Mouse (Mus musculus) embryonic facial prominence, embryonic 10.5 days (tissue): ENCODE data around the gene Rccd1. TPM values are rescaled to one million over a fixed set of nuclear protein-coding genes. Genes with fewer than 3 reads are reported as not detected.

Experiments used
- DNase-seq: peaks from one replicate; pipeline ENCODE4 v3.0.0-alpha.2; 2017; ENCODE audit warnings: low spot score
- H3K27ac ChIP-seq: fragments of 300-500 bp; sonication (generic); replicated peaks from 2 replicates; pipeline ENCODE4 v1.5.1; 2016; ENCODE audit warnings: mild to moderate bottlenecking
- H3K27me3 ChIP-seq: fragments of 300-500 bp; sonication (generic); replicated peaks from 2 replicates; pipeline ENCODE4 v1.6.1; 2016; ENCODE audit warnings: low read depth, mild to moderate bottlenecking; ENCODE audit not compliant: poor library complexity, severe bottlenecking
- H3K36me3 ChIP-seq: fragments of 300-500 bp; sonication (generic); replicated peaks from 2 replicates; pipeline ENCODE4 v1.6.1; 2016; ENCODE audit warnings: mild to moderate bottlenecking, moderate library complexity
- H3K4me1 ChIP-seq: fragments of 300-500 bp; sonication (generic); 2 replicates; pipeline ENCODE4 v1.6.1; 2016
- H3K4me3 ChIP-seq: fragments of 300-500 bp; sonication (generic); 2 replicates; pipeline ENCODE4 v1.5.1; 2016; ENCODE audit warnings: mild to moderate bottlenecking, moderate library complexity
- H3K9me3 ChIP-seq: fragments of 300-500 bp; sonication (generic); 2 replicates; pipeline ENCODE4 v1.6.1; 2016; ENCODE audit warnings: mild to moderate bottlenecking
- WGBS: fragments of 180-500 bp; shearing (Covaris S2); methylation state at CpG from one replicate; pipeline ENCODE4 v1.1.7; 2016; 5-methylcytosine and 5-hydroxymethylcytosine counted together
- polyA plus RNA-seq: library from polyadenylated mRNA; unstranded; fragments of >200 nt; fragmentation: Nextera tagmentation; extraction: Ambion mirVana; gene quantifications from 2 replicates; pipeline ENCODE4 v1.2.1, GENCODE M21; 2016

Rccd1 gene
- polyA plus RNA-seq, 1 experiment from 2014 or later = 12.0 TPM

DNA sequence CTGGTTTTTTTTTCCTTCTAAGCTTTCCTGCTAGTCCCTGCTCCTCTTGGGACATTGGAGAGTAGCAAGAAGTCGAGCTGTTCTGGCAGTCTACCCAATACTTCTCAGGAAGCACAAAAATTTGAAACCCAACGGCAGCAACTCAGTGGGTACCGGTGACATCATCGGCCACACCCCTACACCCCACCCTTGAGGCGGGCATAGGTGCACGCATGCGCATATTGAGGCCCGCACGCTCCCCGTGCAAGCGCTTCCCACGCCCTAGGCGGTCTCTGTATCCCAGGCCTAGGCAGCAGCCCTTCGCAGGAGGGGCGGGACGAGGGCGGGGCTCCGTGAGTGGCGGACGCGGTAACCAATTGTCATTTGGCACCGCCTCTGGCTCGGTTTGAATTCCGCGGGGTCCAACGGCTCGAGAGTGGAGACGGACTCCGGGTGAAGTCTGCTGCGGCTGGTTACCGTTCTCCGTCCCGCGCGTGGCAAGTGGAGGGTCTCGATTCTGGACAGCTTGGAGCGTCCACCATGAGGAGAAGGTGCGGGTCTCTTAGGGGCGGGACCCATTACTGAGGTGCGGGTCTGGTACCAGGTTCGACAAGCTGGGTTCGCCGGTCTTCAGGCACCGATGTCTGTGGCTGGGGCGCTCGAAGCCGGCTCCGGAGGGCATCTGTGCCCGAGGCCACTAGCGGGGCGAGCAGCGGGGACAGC lies 30.0 kb downstream of the Rccd1 start, which contains the start of gene Prc1:
Gene Prc1, plus strand, starts transcription at position 389 of the 702 bp plus-strand sequence.
- Histone ChIP-seq H3K36me3 (peaks cover 54% of the 10 kb centered on the region), H3K27ac (peak within 1 kb of the TSS; percentile 93), H3K4me1 (peaks cover 32% of the 10 kb centered on the region), H3K27me3 (no peaks in the 10 kb centered on the region), H3K9me3 (no peaks in the 10 kb centered on the region), H3K4me3 (peak within 1 kb of the TSS; percentile 81)
- under 1% methylated on average over 52 of the region's 52 CpGs for WGBS
- DNase-seq = peak; percentile 100

DNA sequence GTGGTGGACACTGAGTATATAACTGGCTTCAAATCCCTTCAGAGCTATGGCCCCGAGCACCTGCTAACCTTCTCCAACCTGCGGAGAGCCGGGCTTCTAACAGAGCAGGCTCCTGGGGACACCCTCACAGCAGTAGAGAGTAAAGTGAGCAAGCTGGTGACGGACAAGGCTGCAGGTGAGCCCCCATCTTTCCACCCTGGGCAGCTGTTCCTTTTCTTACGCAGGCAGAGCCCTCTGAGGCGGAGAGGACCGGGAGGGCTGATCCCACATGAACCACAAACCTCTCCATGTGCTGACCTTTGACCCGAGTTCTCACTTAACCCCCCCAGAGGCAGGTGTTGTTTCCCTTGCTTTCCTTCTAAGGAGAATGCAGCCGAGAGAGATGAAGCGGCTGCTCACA lies 36.5 kb downstream of the Rccd1 start:
- H3K36me3 ChIP-seq = peaks cover 90% of the 10 kb centered on the region
- 80% methylated on average over 10 of the region's 10 CpGs for WGBS
- H3K27me3 ChIP-seq = no peaks in the 10 kb centered on the region
- no peak for DNase-seq
- no peaks in the 10 kb centered on the region for H3K4me1 ChIP-seq
- no peaks in the 10 kb centered on the region for H3K9me3 ChIP-seq
- no peak overlapping the region for H3K27ac ChIP-seq
- H3K4me3 ChIP-seq = no peak overlapping the region

DNA sequence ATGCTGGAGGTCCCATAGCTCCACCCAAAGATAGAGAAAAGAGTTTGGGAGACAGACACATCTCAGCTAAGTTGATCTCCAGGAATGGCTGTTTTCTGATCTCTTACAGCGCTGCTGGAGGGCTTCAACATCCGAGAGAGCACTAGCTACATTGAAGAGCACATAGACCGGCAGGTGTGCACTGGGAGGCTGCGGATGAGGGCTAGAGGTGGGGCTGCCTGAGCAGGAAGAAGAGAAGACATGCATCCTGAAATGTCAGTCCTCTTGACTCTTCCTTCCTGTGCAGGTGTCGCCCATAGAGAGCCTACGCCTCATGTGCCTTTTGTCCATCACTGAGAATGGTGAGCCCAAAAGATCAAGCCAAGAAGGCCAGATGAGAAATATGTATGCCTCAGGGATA lies 38.5 kb downstream of the Rccd1 start:
- WGBS = 94% methylated on average over 6 of the region's 6 CpGs
- Histone ChIP-seq H3K4me1 (no peaks in the 10 kb centered on the region), H3K36me3 (peaks cover 86% of the 10 kb centered on the region), H3K27ac (no peak overlapping the region), H3K27me3 (no peaks in the 10 kb centered on the region), H3K9me3 (no peaks in the 10 kb centered on the region), H3K4me3 (no peak overlapping the region)
- DNase-seq = no peak

DNA sequence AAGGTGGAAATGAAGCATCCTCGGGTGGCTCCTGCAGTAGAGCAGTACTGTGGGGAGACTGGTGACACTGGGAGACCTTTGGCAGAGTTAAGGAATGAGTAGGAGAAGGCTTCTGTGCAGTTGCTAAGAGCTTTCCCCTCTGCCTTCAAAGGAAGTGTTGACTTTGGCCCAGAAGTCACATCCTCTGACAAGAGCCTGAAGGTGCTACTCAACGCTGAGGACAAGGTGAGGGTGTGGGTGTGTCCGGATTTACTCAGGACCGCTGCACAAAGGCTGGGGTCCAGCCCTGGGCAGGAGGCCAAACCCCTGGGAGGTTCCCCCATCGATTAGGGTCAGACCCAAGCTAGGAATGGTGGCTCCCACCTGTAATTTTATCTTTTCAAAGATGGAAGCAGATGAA lies 39.9 kb downstream of the Rccd1 start:
- no peak overlapping the region for H3K27ac ChIP-seq
- H3K4me3 ChIP-seq = no peak overlapping the region
- H3K4me1 ChIP-seq = no peaks in the 10 kb centered on the region
- no peak for DNase-seq
- no peaks in the 10 kb centered on the region for H3K27me3 ChIP-seq
- peaks cover 86% of the 10 kb centered on the region for H3K36me3 ChIP-seq
- 95% methylated on average over 5 of the region's 5 CpGs for WGBS
- H3K9me3 ChIP-seq = no peaks in the 10 kb centered on the region

DNA sequence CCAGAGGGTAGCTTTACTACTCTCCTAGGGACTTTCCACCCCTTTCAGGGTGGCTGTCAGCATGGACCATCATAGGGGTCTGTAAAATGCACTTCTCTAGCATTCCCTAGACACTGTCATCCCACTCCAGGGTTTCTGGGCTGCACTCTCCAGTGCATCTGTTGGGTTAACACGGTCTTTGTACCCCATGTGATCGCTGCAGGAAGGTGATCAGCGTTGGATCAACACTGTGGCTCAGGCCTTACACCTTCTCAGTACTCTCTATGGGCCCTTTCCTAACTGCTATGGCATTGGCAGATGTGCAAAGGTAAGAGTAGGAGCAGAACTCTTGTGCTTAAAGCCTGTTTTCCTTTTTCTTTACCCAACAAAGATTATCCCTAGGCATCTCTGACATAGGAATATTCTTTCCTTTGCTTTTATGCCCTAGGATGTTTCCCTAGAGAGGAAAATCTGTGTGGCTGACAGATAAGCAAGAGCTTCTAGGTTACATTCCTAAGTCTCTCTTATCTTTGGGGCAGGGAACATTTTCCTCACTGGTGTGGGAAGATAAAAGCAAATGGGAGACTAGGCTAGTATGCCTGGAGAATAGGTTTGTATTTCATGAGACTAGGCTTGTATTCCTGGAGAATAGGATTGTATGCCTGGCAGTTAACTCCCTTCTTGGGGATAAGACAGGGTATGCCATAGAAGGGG lies 40.9 kb downstream of the Rccd1 start:
- H3K9me3 ChIP-seq = no peaks in the 10 kb centered on the region
- 89% methylated on average over 3 of the region's 3 CpGs for WGBS
- H3K36me3 ChIP-seq = peaks cover 89% of the 10 kb centered on the region
- no peak for DNase-seq
- no peak overlapping the region for H3K27ac ChIP-seq
- H3K27me3 ChIP-seq = no peaks in the 10 kb centered on the region
- H3K4me1 ChIP-seq = no peaks in the 10 kb centered on the region
- H3K4me3 ChIP-seq = no peak overlapping the region

DNA sequence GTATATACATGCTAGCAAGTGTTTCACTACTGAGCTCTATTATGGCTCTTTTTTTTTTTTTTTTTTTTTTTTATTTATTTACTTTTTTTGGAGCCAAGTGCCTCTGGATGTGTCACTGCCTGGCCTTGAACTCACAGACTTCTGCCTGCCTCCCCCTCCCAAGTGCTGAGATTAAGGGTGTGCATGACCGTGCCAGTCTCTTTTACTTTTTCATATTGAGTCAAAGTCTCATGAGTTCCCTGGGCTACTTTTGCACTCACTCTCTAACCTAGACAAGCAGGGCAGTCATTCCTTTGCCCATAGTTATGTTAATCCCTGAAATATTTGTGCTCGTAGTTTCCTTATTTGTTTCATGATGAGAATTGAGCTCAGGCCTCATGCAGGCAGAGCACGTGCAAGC lies 42.6 kb downstream of the Rccd1 start:
- no peak for DNase-seq
- Histone ChIP-seq H3K4me1 (no peaks in the 10 kb centered on the region), H3K36me3 (peaks cover 90% of the 10 kb centered on the region), H3K9me3 (no peaks in the 10 kb centered on the region), H3K27ac (no peak overlapping the region), H3K27me3 (no peaks in the 10 kb centered on the region), H3K4me3 (no peak overlapping the region)
- 92% methylated on average over 3 of the region's 3 CpGs for WGBS

DNA sequence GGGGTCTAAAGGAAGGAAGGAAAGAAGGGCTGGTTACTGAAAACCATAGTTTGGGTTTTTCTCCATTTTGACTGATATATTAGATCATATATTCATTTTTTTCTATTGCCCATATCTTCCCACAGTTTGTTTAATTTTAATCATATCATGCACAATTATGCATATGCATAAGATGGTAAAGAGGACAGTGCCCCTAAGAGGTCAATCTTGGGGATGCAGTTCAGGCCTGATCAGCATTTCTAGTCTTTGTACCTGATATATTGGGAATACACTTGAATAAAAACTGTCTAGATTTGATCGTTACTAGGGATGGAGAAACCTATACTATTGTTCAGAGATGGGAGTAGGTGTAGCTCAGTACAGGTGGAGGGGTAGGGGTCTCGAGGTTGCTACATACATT lies 43.3 kb downstream of the Rccd1 start:
- no peak for DNase-seq
- 88% methylated on average over 2 of the region's 2 CpGs for WGBS
- H3K36me3 ChIP-seq = peaks cover 90% of the 10 kb centered on the region
- no peaks in the 10 kb centered on the region for H3K27me3 ChIP-seq
- H3K9me3 ChIP-seq = no peaks in the 10 kb centered on the region
- H3K4me3 ChIP-seq = no peak overlapping the region
- no peak overlapping the region for H3K27ac ChIP-seq
- no peaks in the 10 kb centered on the region for H3K4me1 ChIP-seq

DNA sequence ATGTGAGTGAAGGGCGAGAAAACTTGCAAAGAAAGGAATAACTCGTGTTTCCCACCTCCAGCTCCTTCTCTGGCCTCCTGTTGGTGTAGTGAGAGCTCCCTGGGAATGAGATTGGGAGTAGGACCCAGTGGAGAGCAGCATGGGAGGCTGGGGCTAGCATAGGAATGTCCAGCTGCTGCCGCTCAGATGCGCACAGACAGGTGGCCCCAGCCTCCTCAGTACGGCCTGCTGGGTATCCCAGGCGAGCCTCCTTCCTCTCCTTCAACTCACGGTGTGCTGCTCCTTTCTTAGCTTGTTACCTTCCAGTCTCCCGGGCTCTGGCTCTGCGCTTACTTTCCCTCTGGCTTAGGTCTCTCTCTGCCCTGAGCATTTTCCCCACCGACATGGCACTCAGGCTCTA lies 44.2 kb downstream of the Rccd1 start:
- no peak overlapping the region for H3K27ac ChIP-seq
- H3K4me3 ChIP-seq = no peak overlapping the region
- no peak for DNase-seq
- no peaks in the 10 kb centered on the region for H3K4me1 ChIP-seq
- 85% methylated on average over 10 of the region's 10 CpGs for WGBS
- no peaks in the 10 kb centered on the region for H3K27me3 ChIP-seq
- H3K36me3 ChIP-seq = peaks cover 89% of the 10 kb centered on the region
- H3K9me3 ChIP-seq = peaks cover 3% of the 10 kb centered on the region

DNA sequence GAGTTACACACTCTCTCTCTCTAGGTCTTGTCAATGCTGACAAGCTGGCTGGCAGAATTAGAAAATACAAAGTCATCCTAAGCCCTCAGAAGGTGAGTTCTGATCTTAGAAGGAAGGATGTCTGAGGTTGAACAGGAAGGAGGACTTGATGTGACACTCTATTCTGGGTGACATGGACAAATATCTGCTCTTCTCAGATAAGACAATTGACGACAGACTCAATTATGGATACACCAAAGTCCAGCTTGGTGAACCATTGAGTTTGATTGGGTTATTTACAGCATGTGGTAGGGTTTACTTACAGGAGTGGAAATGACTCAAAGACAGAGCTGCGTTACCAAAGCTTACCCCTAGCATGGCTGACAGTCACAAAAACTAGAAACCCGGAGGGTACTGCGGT lies 47.9 kb downstream of the Rccd1 start:
- peaks cover 93% of the 10 kb centered on the region for H3K36me3 ChIP-seq
- no peaks in the 10 kb centered on the region for H3K27me3 ChIP-seq
- no peak overlapping the region for H3K27ac ChIP-seq
- no peak for DNase-seq
- 96% methylated on average over 4 of the region's 4 CpGs for WGBS
- peaks cover 17% of the 10 kb centered on the region for H3K9me3 ChIP-seq
- no peaks in the 10 kb centered on the region for H3K4me1 ChIP-seq
- H3K4me3 ChIP-seq = no peak overlapping the region

- WGBS = 93% methylated on average over 2 of the region's 2 CpGs
- H3K36me3 ChIP-seq = peaks cover 69% of the 10 kb centered on the region
- H3K4me1 ChIP-seq = peaks cover 20% of the 10 kb centered on the region
- no peak overlapping the region for H3K4me3 ChIP-seq
- no peak overlapping the region for H3K27ac ChIP-seq
- DNase-seq = no peak
- peaks cover 17% of the 10 kb centered on the region for H3K9me3 ChIP-seq
- H3K27me3 ChIP-seq = no peaks in the 10 kb centered on the region
These were observed 50.8 kb downstream of the Rccd1 start for GRCm38 (mm10) chr7:80273456-80273855.

GRCm38 (mm10) chr7:80269751-80270255 lies 54.5 kb downstream of the Rccd1 start:
- peak overlapping the region; percentile 92 for H3K4me3 ChIP-seq

DNA sequence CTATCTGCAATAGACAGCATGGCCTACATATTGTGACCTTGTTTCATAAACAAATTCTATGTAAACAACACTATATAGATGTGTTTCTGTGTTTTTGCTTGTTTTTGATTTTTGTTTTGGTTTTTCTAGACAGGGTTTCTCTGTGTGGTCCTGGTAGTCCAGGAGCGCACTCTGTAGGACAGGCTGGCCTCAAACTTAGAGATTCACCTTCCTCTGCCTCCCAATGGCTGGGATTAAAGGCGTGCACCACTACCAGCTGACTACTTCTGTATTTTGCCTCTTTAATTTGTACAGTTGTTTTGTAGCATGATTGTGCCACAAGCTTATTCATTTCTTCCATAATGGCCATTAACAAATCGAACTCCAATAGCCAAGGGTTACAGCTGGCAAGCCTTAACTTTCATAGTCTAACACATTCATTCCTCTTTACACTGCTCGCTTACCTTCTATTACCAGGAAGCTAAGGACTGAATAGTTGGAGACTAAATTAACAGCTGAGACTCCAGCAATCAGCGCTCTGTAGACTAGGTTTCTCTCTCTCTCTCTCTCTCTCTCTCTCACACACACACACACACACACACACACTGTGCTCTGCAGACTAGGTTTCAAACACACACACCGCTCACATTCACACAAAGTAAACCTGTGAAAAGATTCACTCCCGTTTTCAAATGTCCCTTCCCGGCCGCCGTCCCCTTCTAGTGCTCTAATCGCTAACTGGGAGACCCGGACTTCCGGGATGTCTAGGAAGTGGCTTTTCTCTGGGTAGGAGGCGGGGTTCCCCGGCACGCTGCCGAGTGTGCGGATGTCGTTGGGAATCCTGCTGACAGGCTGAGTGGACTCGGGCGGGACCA lies 55.1 kb downstream of the Rccd1 start, which contains the start of gene Vps33b:
Gene Vps33b, plus strand, starts transcription at position 753 of the 854 bp plus-strand sequence.
- peak; percentile 93 for DNase-seq
- Histone ChIP-seq H3K36me3 (peaks cover 60% of the 10 kb centered on the region), H3K4me1 (peaks cover 22% of the 10 kb centered on the region), H3K27ac (peak within 1 kb of the TSS; percentile 84), H3K4me3 (peak within 1 kb of the TSS; percentile 92), H3K9me3 (peaks cover 5% of the 10 kb centered on the region), H3K27me3 (no peaks in the 10 kb centered on the region)
- WGBS = 5% methylated on average over 21 of the region's 21 CpGs

More at GRCm38 (mm10) chr7:80269751-80270255, 54.5 kb downstream of the Rccd1 start:
- peaks cover 60% of the 10 kb centered on the region for H3K36me3 ChIP-seq
- H3K27ac ChIP-seq = peak overlapping the region; percentile 84
- DNase-seq = no peak
- H3K4me1 ChIP-seq = peaks cover 22% of the 10 kb centered on the region
- H3K27me3 ChIP-seq = no peaks in the 10 kb centered on the region
- WGBS = 1% methylated on average over 23 of the region's 23 CpGs
- H3K9me3 ChIP-seq = peaks cover 12% of the 10 kb centered on the region
